Mouse (Mus musculus) lung, postnatal 4 days (tissue): Measurements from ENCODE around the gene Atp6v0e.

Experiments used
- DNase-seq, 2 experiments: peaks; one replicate each; pipeline ENCODE4 v3.0.0; 2021

Atp6v0e gene

GRCm38 (mm10) chr17:26721802-26722201, 58.8 kb downstream of the Atp6v0e start:
- DNase-seq, result no peak

DNA sequence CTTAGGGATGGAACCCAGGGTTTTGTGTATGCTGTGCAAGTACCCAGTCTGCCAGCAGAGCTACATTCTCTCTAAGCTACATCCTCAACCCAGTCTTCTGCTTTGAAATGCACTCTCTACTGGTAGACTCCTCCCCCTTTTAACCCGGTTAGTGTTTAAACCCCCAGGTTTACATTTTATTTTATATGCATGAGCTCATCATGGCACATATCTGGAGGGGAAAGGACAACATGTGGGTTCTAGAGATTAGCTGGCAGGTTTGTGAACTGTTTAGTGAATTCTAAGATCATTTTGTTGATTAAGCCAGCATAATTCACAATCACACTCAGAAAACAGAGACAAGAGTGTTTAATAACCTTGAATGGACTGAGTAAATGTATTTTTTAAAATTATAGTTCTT, 61.8 kb downstream of the Atp6v0e start:
- DNase-seq, result no peak

- no peak for DNase-seq
These were observed 63.6 kb downstream of the Atp6v0e start for GRCm38 (mm10) chr17:26726674-26727073.

DNA sequence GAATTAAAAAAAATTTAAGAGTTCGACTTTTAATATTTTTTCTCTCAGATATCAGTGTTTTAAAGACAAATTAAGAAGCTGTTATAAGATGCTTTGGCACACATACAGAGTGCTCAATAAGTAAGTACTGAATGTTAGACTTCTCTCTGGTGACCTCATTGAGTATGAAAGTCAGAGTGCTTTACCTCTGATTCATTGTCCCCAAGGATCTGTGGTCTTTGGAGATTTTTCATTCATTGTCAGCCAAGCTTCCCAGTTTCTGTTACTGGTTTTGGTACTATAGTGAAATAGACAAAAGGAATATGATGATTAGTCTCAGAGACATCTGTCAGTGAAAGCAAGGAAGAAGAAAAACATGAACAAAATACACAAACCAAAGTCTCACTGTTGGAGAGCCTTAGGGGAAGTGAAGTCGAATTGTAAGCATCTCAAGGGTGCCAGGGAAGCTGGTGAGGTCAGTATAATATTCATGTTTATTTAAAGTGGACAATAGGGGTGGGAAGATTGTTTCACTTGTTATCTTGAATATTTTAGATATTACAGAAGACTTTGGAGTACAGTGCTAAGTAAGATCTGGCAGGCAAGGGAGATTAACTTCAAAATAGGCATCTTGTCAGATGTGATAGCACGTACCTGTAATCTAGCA, 64.2 kb downstream of the Atp6v0e start:
- DNase-seq, result no peak

DNA sequence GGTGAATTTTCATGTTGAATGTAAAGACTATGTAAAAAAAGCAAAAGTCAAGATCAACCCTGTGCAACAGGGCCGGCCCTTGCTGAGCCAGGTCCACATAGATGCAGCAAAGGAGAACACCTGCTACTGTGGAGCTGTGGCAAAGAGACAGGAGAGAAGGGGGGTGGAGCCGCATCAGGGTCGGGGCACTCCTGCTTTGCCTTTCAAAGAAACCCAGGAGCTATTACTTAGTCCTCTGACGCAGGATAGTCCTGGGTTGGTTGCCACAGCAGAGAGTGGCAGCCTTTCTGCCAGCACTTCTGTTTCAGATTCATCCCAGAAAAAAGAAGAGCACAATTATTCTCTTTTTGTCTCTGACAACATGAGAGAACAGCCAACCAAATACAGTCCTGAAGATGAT, 79.5 kb downstream of the Atp6v0e start:
- DNase-seq, result no peak

DNA sequence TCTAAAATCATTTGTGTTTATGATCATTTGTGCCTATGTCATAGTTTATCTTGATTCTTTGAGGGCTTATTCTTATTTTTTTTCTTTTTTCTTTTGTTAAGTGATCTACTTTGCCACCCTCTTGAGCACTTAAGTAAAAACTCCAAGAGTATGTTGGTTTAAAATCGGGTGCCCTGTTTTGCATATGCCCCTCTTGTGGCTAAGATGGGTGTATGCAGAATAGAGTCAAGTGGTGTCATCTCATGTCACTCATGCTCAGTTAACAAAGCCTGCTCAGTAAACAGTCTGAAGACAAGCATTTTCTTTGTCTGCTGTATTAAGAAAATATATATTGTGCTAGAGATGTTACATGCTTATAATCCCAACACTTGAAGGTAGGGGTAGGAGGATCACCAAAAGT, 80.3 kb downstream of the Atp6v0e start:
- DNase-seq, result no peak
